Mouse (Mus musculus): Measurements from ENCODE around the gene Elk1. TPM values are rescaled to one million over a fixed set of nuclear protein-coding genes. Genes with fewer than 3 reads are reported as not detected.

The Elk1 gene
- polyA plus RNA-seq, 1 experiment from 2014 or later = 7.3 TPM

- no peak overlapping the region for H3K4me3 ChIP-seq (ENCODE audit: low read length)
- 40% methylated on average over 5 of the region's 5 CpGs for WGBS
Measured at GRCm38 (mm10) chrX:20921366-20921765, 29.0 kb downstream of the Elk1 start.

GRCm38 (mm10) chrX:20920844-20921364 is 29.5 kb downstream of the Elk1 start, which contains the start of gene Syn1:
Gene Syn1, minus strand, starts transcription at chrX:20921004.
- peak within 1 kb of the TSS; percentile 72 for H3K4me2 ChIP-seq (ENCODE audit: low read depth, low read length)
- H3K9me3 ChIP-seq (ENCODE audit: control insufficient read depth, low read length) = no peaks in the 10 kb centered on the region
- peak within 1 kb of the TSS; percentile 48 for H3K4me3 ChIP-seq (ENCODE audit: low read length)
- H3K27ac ChIP-seq (ENCODE audit: low read length) = no peak within 1 kb of the TSS
- peak; percentile 97 for ATAC-seq
- H3K9ac ChIP-seq (ENCODE audit: low read depth, low read length) = peak within 1 kb of the TSS; percentile 43; the same call in 1 of the 2 replicates
- H3K36me3 ChIP-seq (ENCODE audit: control insufficient read depth, insufficient read depth, low read length) = no peaks in the 10 kb centered on the region
- H3K4me1 ChIP-seq (ENCODE audit: control insufficient read depth, insufficient read depth, low read length) = no peaks in the 10 kb centered on the region
- H3K27me3 ChIP-seq (replicated peaks; ENCODE audit: control insufficient read depth, insufficient read depth, low read length) = no peaks in the 10 kb centered on the region
- WGBS = 11% methylated on average over 27 of the region's 44 CpGs

More at GRCm38 (mm10) chrX:20921366-20921765, 29.0 kb downstream of the Elk1 start:
- ATAC-seq = 0 out of 2 replicates have a peak, but pooled peaks have one; percentile 11
- H3K36me3 ChIP-seq (ENCODE audit: control insufficient read depth, insufficient read depth, low read length) = no peaks in the 10 kb centered on the region
- H3K27me3 ChIP-seq (replicated peaks; ENCODE audit: control insufficient read depth, insufficient read depth, low read length) = no peaks in the 10 kb centered on the region
- peak overlapping the region; percentile 72 for H3K4me2 ChIP-seq (ENCODE audit: low read depth, low read length)
- no peaks in the 10 kb centered on the region for H3K9me3 ChIP-seq (ENCODE audit: control insufficient read depth, low read length)
- no peaks in the 10 kb centered on the region for H3K4me1 ChIP-seq (ENCODE audit: control insufficient read depth, insufficient read depth, low read length)
- H3K27ac ChIP-seq (ENCODE audit: low read length) = no peak overlapping the region
- H3K9ac ChIP-seq (ENCODE audit: low read depth, low read length) = no peak overlapping the region

- peak overlapping the region; percentile 72 for H3K4me2 ChIP-seq (ENCODE audit: low read depth, low read length)
- no peaks in the 10 kb centered on the region for H3K36me3 ChIP-seq (ENCODE audit: control insufficient read depth, insufficient read depth, low read length)
- ATAC-seq = peak; percentile 71
- 11% methylated on average over 35 of the region's 49 CpGs for WGBS
- no peaks in the 10 kb centered on the region for H3K4me1 ChIP-seq (ENCODE audit: control insufficient read depth, insufficient read depth, low read length)
- H3K9me3 ChIP-seq (ENCODE audit: control insufficient read depth, low read length) = no peaks in the 10 kb centered on the region
- peak overlapping the region; percentile 43; the same call in 1 of the 2 replicates for H3K9ac ChIP-seq (ENCODE audit: low read depth, low read length)
- no peak overlapping the region for H3K27ac ChIP-seq (ENCODE audit: low read length)
- H3K4me3 ChIP-seq (ENCODE audit: low read length) = peak overlapping the region; percentile 48
- H3K27me3 ChIP-seq (replicated peaks; ENCODE audit: control insufficient read depth, insufficient read depth, low read length) = no peaks in the 10 kb centered on the region
Measured at GRCm38 (mm10) chrX:20920249-20920843, 30.1 kb downstream of the Elk1 start.

- Histone ChIP-seq H3K9me3 (ENCODE audit: control insufficient read depth, low read length) (no peaks in the 10 kb centered on the region), H3K4me1 (ENCODE audit: control insufficient read depth, insufficient read depth, low read length) (no peaks in the 10 kb centered on the region), H3K4me2 (ENCODE audit: low read depth, low read length) (no peak overlapping the region), H3K4me3 (ENCODE audit: low read length) (no peak overlapping the region), H3K9ac (ENCODE audit: low read depth, low read length) (no peak overlapping the region), H3K27ac (ENCODE audit: low read length) (no peak overlapping the region), H3K27me3 (replicated peaks; ENCODE audit: control insufficient read depth, insufficient read depth, low read length) (no peaks in the 10 kb centered on the region), H3K36me3 (ENCODE audit: control insufficient read depth, insufficient read depth, low read length) (no peaks in the 10 kb centered on the region)
- no peak for ATAC-seq
Measured at GRCm38 (mm10) chrX:20915075-20915474, 35.3 kb downstream of the Elk1 start.

GRCm38 (mm10) chrX:20913726-20914125 is 36.7 kb downstream of the Elk1 start:
- Histone ChIP-seq H3K27me3 (replicated peaks; ENCODE audit: control insufficient read depth, insufficient read depth, low read length) (no peaks in the 10 kb centered on the region), H3K4me1 (ENCODE audit: control insufficient read depth, insufficient read depth, low read length) (no peaks in the 10 kb centered on the region), H3K36me3 (ENCODE audit: control insufficient read depth, insufficient read depth, low read length) (no peaks in the 10 kb centered on the region), H3K27ac (ENCODE audit: low read length) (no peak overlapping the region), H3K4me3 (ENCODE audit: low read length) (no peak overlapping the region), H3K9ac (ENCODE audit: low read depth, low read length) (no peak overlapping the region), H3K4me2 (ENCODE audit: low read depth, low read length) (no peak overlapping the region), H3K9me3 (ENCODE audit: control insufficient read depth, low read length) (no peaks in the 10 kb centered on the region)
- WGBS = 83% methylated on average over 6 of the region's 6 CpGs
- ATAC-seq = no peak

GRCm38 (mm10) chrX:20910074-20910473 is 40.3 kb downstream of the Elk1 start:
- H3K4me1 ChIP-seq (ENCODE audit: control insufficient read depth, insufficient read depth, low read length) = no peaks in the 10 kb centered on the region
- no peak overlapping the region for H3K4me2 ChIP-seq (ENCODE audit: low read depth, low read length)
- H3K36me3 ChIP-seq (ENCODE audit: control insufficient read depth, insufficient read depth, low read length) = no peaks in the 10 kb centered on the region
- H3K4me3 ChIP-seq (ENCODE audit: low read length) = no peak overlapping the region
- 48% methylated on average over 3 of the region's 3 CpGs for WGBS
- H3K9me3 ChIP-seq (ENCODE audit: control insufficient read depth, low read length) = no peaks in the 10 kb centered on the region
- ATAC-seq = no peak
- H3K27me3 ChIP-seq (replicated peaks; ENCODE audit: control insufficient read depth, insufficient read depth, low read length) = no peaks in the 10 kb centered on the region
- H3K27ac ChIP-seq (ENCODE audit: low read length) = no peak overlapping the region
- no peak overlapping the region for H3K9ac ChIP-seq (ENCODE audit: low read depth, low read length)

Other genes starting within 250 kb of the Elk1 start
- gene Usp11, start 246.7 kb downstream of the Elk1 start, polyA plus RNA-seq (2015; fragmentation: Nextera tagmentation; extraction: Ambion mirVana) = 25.6 and 27.6 TPM in 2 replicates
- gene Araf, start 152.8 kb downstream of the Elk1 start, polyA plus RNA-seq (2015; fragmentation: Nextera tagmentation; extraction: Ambion mirVana) = 113 and 116 TPM in 2 replicates
- 14.2 and 16.9 TPM in 2 replicates for gene Timp1, start 80.4 kb downstream of the Elk1 start, polyA plus RNA-seq (2015; fragmentation: Nextera tagmentation; extraction: Ambion mirVana)
- 1.2 and 1.5 TPM in 2 replicates for gene Syn1, start 29.6 kb downstream of the Elk1 start, polyA plus RNA-seq (2015; fragmentation: Nextera tagmentation; extraction: Ambion mirVana)
- 7.0 and 8.0 TPM in 2 replicates for gene Cfp, start 19.1 kb downstream of the Elk1 start, polyA plus RNA-seq (2015; fragmentation: Nextera tagmentation; extraction: Ambion mirVana)
- 59.3 and 63.5 TPM in 2 replicates for gene Uxt, start 11.4 kb upstream of the Elk1 start, polyA plus RNA-seq (2015; fragmentation: Nextera tagmentation; extraction: Ambion mirVana)
- gene Zfp182, start 111.7 kb upstream of the Elk1 start, polyA plus RNA-seq (2015; fragmentation: Nextera tagmentation; extraction: Ambion mirVana) = 3.3 and 4.1 TPM in 2 replicates
- gene Spaca5, start 117.8 kb upstream of the Elk1 start, polyA plus RNA-seq (2015; fragmentation: Nextera tagmentation; extraction: Ambion mirVana) = not detected in 2 replicates
- 1.0 and 1.1 TPM in 2 replicates for gene Zfp300, start 138.9 kb upstream of the Elk1 start, polyA plus RNA-seq (2015; fragmentation: Nextera tagmentation; extraction: Ambion mirVana)
- not detected in 2 replicates for gene Ssxa1, start 165.2 kb upstream of the Elk1 start, polyA plus RNA-seq (2015; fragmentation: Nextera tagmentation; extraction: Ambion mirVana)
- not detected in 2 replicates for gene Gm21876, start 225.0 kb upstream of the Elk1 start, polyA plus RNA-seq (2015; fragmentation: Nextera tagmentation; extraction: Ambion mirVana)